Mouse (Mus musculus) midbrain, embryonic 11.5 days (tissue): ENCODE data around the gene Shisa9. TPM values are rescaled to one million over a fixed set of nuclear protein-coding genes. Genes with fewer than 3 reads are reported as not detected.

Experiments
- ATAC-seq: fragments of 200-750 bp; cut with Nextera tagmentation; 2 replicates; pipeline ENCODE4 v1.8.0; 2017; ENCODE audit warnings: moderate TSS enrichment, moderate library complexity; ENCODE audit not compliant: low FRiP score
- DNase-seq: peaks from one replicate; pipeline ENCODE4 v3.0.0; 2015; ENCODE audit warnings: low spot score; ENCODE audit errors: missing footprints
- H3K27ac ChIP-seq: fragments of 300-500 bp; sonication (generic); 2 replicates; pipeline ENCODE4 v1.5.1; 2014; ENCODE audit warnings: low read depth, low read length
- H3K27me3 ChIP-seq: fragments of 300-500 bp; sonication (generic); 2 replicates; pipeline ENCODE4 v1.6.1; 2014; ENCODE audit warnings: mild to moderate bottlenecking, low read length, moderate library complexity, mixed read lengths; ENCODE audit not compliant: control insufficient read depth, insufficient read depth
- H3K36me3 ChIP-seq: fragments of 300-500 bp; sonication (generic); 2 replicates; pipeline ENCODE4 v1.6.1; 2014; ENCODE audit warnings: mild to moderate bottlenecking, low read length, moderate library complexity, mixed read lengths; ENCODE audit not compliant: control insufficient read depth, insufficient read depth
- H3K4me1 ChIP-seq: fragments of 300-500 bp; sonication (generic); 2 replicates; pipeline ENCODE4 v1.6.1; 2014; ENCODE audit warnings: low read length; ENCODE audit not compliant: control insufficient read depth, insufficient read depth
- H3K4me2 ChIP-seq: fragments of 300-500 bp; sonication (generic); 2 replicates; pipeline ENCODE4 v1.6.1; 2014; ENCODE audit warnings: mild to moderate bottlenecking, moderate library complexity
- H3K4me3 ChIP-seq: fragments of 300-500 bp; sonication (generic); 2 replicates; pipeline ENCODE4 v1.5.1; 2014; ENCODE audit warnings: low read depth, low read length
- H3K9ac ChIP-seq: fragments of 300-500 bp; sonication (generic); 2 replicates; pipeline ENCODE4 v1.6.1; 2014; ENCODE audit warnings: low read length
- H3K9me3 ChIP-seq: fragments of 300-500 bp; sonication (generic); 2 replicates; pipeline ENCODE4 v1.6.1; 2016; ENCODE audit warnings: low read length; ENCODE audit not compliant: control insufficient read depth
- WGBS: fragments of 180-500 bp; shearing (Covaris S2); extraction: QIAGEN DNeasy Blood & Tissue Kit; methylation state at CpG from one replicate; pipeline ENCODE4 v1.1.7; 2014; 5-methylcytosine and 5-hydroxymethylcytosine counted together
- polyA plus RNA-seq: library from polyadenylated mRNA; unstranded; fragments of >200 nt; fragmentation: Nextera tagmentation; extraction: Ambion mirVana; gene quantifications from 2 replicates; pipeline ENCODE4 v1.2.1, GENCODE M21; 2014

Shisa9 gene
- polyA plus RNA-seq, 1 experiment from 2014 or later: 0.49 TPM

DNA sequence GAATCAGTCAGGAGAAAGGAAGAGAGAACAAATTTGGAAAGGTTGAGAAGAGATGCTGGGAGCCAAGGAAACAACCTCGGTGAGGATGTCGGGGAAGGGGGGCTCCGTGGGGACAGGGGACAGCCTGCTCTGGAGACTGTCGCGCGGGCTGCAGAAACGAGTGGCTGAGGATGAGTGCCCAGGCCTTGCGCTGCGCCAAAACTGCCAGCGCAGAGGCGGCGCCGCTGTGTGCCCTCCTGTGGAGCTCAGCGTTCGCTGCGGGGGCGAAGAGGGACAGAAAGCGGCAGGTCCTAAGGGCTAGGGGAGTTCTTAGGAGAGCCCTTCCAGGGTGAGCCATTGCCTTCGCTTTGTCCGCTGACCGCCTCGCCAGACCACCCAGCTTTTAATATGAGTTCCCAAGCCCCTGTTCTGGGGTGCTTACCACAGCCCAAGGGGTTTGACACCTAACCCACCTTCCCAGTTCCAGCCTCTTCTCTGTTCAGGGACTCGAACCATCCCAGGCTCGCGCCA, 752 bp upstream of the Shisa9 start:
- 2% methylated on average over 24 of the region's 25 CpGs for WGBS
- Histone ChIP-seq H3K27ac (no peak overlapping the region), H3K4me1 (peaks cover 5% of the 10 kb centered on the region; the same call in 1 of the 2 replicates), H3K27me3 (peaks cover 53% of the 10 kb centered on the region), H3K36me3 (no peaks in the 10 kb centered on the region), H3K9ac (peak overlapping the region; percentile 39; the same call in 1 of the 2 replicates), H3K4me3 (peak overlapping the region; percentile 51), H3K9me3 (no peaks in the 10 kb centered on the region), H3K4me2 (peak overlapping the region; percentile 91)
- ATAC-seq: peak; percentile 6
- DNase-seq: no peak

DNA sequence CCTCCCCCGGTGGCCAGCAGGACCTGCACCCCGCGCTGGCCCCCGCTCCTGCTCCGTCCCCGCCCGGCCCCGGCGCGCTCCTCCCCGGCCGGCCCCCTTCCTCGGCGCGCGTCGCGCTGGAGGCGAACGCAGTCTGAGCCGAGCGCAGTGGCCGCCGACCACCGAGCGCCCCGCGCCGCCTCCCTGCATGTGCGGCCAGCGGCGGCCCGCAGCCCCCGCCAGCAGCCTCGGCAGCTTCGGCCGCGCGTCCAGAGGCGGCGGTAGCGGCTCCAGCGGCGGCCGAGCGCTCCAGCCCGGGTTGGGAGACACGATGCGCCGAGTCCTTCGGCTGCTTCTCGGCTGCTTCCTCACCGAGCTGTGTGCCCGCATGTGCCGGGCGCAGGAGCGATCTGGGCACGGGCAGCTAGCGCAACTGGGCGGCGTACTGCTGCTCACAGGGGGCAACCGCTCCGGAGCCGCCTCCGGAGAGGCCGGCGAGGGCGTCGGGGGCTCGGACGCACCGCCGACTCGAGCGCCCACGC, 418 bp downstream of the Shisa9 start:
- Histone ChIP-seq H3K27ac (no peak overlapping the region), H3K9ac (peak overlapping the region; percentile 57), H3K27me3 (peaks cover 53% of the 10 kb centered on the region), H3K36me3 (no peaks in the 10 kb centered on the region), H3K4me2 (peak overlapping the region; percentile 91), H3K9me3 (no peaks in the 10 kb centered on the region), H3K4me1 (peaks cover 5% of the 10 kb centered on the region; the same call in 1 of the 2 replicates), H3K4me3 (peak overlapping the region; percentile 51)
- DNase-seq (peak; percentile 94), ATAC-seq (peak; percentile 80)
- WGBS: under 1% methylated on average over 62 of the region's 76 CpGs

DNA sequence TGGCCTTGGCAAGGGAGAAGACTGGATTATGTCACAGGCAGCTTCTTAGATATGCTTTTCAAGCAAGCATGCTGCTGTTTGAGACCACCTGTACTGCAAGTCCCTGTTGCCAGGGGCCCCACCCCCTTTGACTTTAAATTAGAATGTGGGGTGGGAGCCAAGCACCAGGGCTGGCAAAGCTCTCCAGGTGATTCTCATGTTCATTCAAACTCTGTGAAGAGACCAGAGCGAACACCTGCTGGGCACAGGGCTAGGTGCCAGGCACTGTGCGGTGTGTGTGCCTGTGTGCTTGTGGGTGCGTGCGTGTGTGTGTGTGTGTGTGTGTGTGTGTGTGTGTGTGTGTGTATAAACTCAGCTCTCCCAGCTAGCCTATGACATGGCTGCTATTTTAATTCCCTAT, 3.1 kb downstream of the Shisa9 start:
- H3K36me3 ChIP-seq: no peaks in the 10 kb centered on the region

DNA sequence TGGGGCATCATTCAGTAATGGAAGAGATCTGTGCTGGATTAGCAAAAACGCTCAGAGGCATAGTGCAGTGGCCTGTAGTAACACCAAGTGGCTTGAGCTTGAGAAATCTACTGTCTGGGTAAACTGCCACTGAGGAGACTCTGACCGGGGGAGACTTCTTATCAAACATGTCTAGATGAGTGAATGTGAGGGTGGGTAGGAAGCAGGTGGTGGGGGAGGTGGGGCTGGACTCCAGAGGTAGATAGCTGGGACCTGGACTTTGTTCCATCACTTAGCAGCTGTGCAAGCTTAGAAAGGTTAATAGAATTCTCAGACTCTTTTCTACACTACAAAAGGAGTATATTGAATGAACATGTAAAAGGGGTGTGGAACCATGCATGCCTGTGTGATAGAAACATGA, 21.3 kb downstream of the Shisa9 start:
- Histone ChIP-seq H3K27ac (no peak overlapping the region), H3K36me3 (no peaks in the 10 kb centered on the region), H3K9ac (no peak overlapping the region), H3K4me2 (no peak overlapping the region), H3K4me3 (no peak overlapping the region), H3K27me3 (no peaks in the 10 kb centered on the region), H3K9me3 (no peaks in the 10 kb centered on the region), H3K4me1 (no peaks in the 10 kb centered on the region)
- no peak for DNase-seq
- ATAC-seq: no peak
- 81% methylated on average over 2 of the region's 2 CpGs for WGBS

More for the DNA sequence above, 3.1 kb downstream of the Shisa9 start:
- Histone ChIP-seq H3K9ac (no peak overlapping the region), H3K4me2 (no peak overlapping the region), H3K9me3 (no peaks in the 10 kb centered on the region), H3K4me3 (no peak overlapping the region), H3K4me1 (peaks cover 5% of the 10 kb centered on the region; the same call in 1 of the 2 replicates), H3K27me3 (peaks cover 46% of the 10 kb centered on the region), H3K27ac (no peak overlapping the region)
- WGBS: 67% methylated on average over 4 of the region's 4 CpGs
- DNase-seq: no peak
- no peak for ATAC-seq

DNA sequence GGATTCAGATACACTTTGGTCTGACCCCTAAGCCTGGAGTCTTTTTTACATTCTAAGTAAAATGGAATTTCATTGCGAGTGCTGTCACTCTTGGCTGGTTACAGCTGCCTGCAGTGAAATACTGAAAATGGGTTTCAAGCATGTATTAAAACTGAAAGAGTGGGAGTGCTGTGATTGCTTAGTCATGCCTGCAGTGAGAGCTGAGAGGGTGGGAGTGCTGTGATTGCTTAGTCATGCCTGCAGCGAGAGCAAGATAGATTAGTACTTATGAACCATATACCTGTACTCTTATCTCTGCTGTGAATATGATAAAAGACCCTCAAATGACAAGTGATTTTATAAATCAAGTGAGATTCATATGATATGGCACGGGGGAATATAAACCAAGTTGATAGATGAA, 26.2 kb downstream of the Shisa9 start:
- Histone ChIP-seq H3K9me3 (no peaks in the 10 kb centered on the region), H3K27ac (no peak overlapping the region), H3K27me3 (no peaks in the 10 kb centered on the region), H3K9ac (no peak overlapping the region), H3K4me1 (no peaks in the 10 kb centered on the region), H3K36me3 (no peaks in the 10 kb centered on the region), H3K4me3 (no peak overlapping the region), H3K4me2 (no peak overlapping the region)
- 88% methylated on average over 3 of the region's 3 CpGs for WGBS
- ATAC-seq (no peak), DNase-seq (no peak)

DNA sequence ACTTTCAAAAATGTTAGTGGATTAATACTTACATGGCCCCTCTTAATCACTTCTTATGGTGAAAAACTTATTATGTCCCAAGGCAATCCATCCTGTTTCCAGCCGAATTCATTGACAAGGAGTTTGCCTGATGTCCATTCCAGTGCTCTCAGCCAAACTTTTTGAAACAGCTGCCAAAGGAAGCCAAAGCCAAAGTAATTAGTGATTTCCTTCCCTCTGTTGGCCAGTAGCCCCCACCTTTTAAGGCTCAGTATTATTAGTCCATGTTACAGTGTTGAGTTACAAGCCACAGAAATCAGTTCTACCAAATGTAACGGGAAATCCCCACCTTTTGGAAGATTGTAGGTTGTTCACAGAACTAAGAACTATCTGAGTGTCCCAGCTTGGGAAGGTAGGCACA, 28.8 kb downstream of the Shisa9 start:
- WGBS: 81% methylated on average over 2 of the region's 2 CpGs
- Histone ChIP-seq H3K27me3 (no peaks in the 10 kb centered on the region), H3K36me3 (no peaks in the 10 kb centered on the region), H3K4me2 (no peak overlapping the region), H3K9ac (no peak overlapping the region), H3K4me1 (no peaks in the 10 kb centered on the region), H3K4me3 (no peak overlapping the region), H3K27ac (no peak overlapping the region), H3K9me3 (no peaks in the 10 kb centered on the region)
- ATAC-seq: no peak
- DNase-seq: no peak

DNA sequence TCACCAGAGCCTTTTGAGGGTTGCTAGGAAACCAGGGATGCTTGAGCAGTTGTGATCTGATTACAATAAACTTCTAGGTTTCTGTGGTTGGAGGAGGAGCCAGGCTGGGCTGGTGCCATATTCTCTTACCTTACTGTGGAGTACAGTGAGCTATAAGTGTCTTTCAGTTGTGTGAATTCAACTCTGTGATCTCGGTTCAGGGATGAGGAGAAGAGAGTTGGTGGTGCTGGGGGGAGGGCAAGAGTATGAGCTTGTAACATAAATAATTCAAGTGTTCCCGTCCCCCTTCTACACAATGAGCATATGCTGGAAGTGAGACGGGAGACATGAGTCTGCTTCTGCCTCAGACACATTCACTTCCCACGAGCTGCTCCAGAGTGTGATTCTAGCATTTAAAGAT, 30.6 kb downstream of the Shisa9 start:
- 80% methylated on average over 4 of the region's 4 CpGs for WGBS
- DNase-seq: no peak

DNA sequence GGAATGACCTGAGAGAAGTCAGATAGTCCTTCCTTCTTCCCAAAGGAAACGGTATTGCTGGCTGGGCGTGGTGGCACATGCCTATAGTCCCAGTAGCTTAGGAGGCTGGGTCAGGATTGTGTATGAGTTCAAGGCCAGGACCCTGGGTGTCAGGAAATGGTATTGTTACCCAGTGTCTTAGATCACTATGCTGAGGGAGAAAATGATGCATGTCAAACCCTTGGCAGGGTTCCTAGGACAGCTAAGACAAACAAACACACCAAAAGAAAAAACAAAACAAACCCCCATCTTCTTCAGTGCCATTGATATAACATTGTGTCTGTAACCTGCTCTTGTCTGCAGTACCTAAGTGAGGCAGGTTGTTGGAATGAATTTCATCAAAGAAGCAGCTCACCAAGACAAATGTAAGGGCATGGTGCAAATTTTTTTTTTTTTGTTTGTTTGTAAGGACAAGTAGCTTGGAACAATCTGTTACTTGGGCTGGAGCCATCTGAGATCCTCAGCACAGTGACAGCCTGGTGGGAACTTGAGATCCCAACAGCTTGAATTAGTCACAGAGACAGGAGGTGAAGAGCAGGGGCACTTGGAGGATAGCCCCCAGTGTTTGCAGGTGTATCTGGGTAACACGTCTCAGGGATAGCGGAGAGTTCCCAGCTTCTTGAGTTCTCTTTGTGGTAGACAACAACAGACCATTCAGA, 34.2 kb downstream of the Shisa9 start:
- Histone ChIP-seq H3K4me2 (no peak overlapping the region), H3K4me1 (no peaks in the 10 kb centered on the region), H3K36me3 (no peaks in the 10 kb centered on the region), H3K27me3 (no peaks in the 10 kb centered on the region), H3K4me3 (no peak overlapping the region), H3K9me3 (no peaks in the 10 kb centered on the region), H3K9ac (no peak overlapping the region), H3K27ac (no peak overlapping the region)
- DNase-seq: no peak
- WGBS: 87% methylated on average over 4 of the region's 4 CpGs
- no peak for ATAC-seq

More for the DNA sequence above, 30.6 kb downstream of the Shisa9 start:
- H3K4me2 ChIP-seq: no peak overlapping the region
- no peak overlapping the region for H3K4me3 ChIP-seq
- H3K9ac ChIP-seq: no peak overlapping the region
- no peak overlapping the region for H3K27ac ChIP-seq
- H3K27me3 ChIP-seq: no peaks in the 10 kb centered on the region
- no peaks in the 10 kb centered on the region for H3K4me1 ChIP-seq
- ATAC-seq: no peak
- no peaks in the 10 kb centered on the region for H3K9me3 ChIP-seq
- H3K36me3 ChIP-seq: no peaks in the 10 kb centered on the region

DNA sequence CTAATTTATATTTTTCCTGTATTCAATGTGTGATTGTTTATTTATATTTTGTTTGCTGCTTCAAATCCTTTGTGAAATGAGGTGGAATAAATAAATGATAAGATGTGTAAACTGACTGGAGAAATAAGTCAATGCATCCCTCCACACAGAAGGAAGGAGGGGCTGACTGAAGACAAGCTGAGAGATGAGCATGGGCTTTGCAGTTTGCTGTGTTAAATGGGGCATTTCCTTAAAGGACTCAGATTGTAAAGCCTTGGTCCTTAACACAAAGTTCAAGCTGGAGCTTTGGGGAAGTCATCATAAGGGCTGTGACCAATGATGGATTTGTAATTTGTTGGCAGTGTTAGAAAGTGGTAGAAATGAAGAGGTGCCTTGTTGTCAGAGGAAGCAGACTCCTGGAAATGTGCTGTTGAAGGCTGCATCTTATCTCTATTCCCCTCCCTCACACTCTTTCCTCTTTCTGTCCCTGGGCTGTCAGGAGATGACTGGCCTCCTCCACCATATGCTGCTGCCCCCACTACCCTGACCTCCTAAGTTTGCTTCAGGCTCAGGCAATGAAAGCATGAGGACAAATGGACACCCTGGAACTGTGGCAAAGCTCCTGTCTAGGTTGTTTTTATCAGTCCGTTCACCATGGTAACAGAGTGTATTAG, 36.3 kb downstream of the Shisa9 start:
- Histone ChIP-seq H3K9ac (no peak overlapping the region), H3K27ac (no peak overlapping the region), H3K4me2 (no peak overlapping the region), H3K4me1 (no peaks in the 10 kb centered on the region), H3K4me3 (no peak overlapping the region), H3K9me3 (no peaks in the 10 kb centered on the region), H3K36me3 (no peaks in the 10 kb centered on the region), H3K27me3 (no peaks in the 10 kb centered on the region)
- ATAC-seq: no peak
- 80% methylated on average over 1 of the region's 1 CpGs for WGBS
- no peak for DNase-seq
